Mouse (Mus musculus) testis, adult 2 months (tissue): ENCODE measurements around the gene Rnf114.

Experiments used
- CTCF ChIP-seq: fragments of 200-500 bp; IDR thresholded peaks from 2 replicates; pipeline ENCODE4 v1.5.1; 2012; ENCODE audit warnings: low read depth, mild to moderate bottlenecking, inconsistent platforms, low read length, moderate library complexity; ENCODE audit not compliant: control insufficient read depth, insufficient read depth, insufficient replicate concordance
- POLR2A ChIP-seq: fragments of 200-500 bp; IDR thresholded peaks from 2 replicates; pipeline ENCODE4 v1.6.1; 2012; ENCODE audit warnings: low read depth, mild to moderate bottlenecking, inconsistent platforms, low read length, moderate library complexity; ENCODE audit not compliant: control insufficient read depth

DNA sequence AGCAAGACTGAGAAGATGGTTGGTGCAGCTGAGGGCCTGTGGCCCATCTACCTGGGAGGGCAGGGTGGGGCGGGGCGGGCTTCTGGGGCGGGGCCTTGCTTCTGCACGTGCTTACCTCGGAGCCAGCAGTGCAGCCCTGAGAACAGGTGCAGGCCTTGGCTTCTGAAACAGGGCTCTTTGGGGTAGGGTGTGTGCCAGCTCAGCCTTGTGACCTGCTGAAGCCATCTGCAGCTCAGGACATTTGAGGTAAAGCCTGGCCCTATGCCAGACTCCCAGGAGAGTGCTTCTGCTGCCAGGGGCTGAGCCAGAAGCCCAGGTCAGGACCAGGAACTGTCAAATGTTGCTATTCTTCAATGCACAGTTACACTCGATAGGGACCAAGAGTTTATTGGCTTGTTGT is 20.9 kb upstream of the Rnf114 start:
- no peak for TF ChIP-seq POLR2A
- TF ChIP-seq CTCF = no peak
